Mouse (Mus musculus): ENCODE measurements around the gene Marveld3.

The Marveld3 gene

DNA sequence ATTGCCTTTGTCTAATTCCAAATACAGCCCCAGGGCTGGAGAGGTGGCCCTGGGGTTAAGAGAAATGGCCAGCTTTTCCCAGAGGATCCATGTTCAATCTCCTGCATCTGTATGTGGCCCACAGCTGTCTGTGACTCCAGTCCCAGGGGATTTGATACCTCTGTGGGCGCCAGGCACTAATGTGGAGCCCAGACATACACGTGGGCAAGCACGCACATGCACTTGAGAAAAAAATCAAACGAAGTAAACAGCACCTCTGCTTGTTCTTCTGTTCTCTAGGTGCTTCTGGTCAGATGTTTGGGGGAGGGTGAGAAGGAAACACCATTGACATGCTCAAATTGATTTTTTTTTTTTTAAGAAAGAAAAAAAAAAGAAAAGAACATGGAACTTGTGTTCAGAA lies 2.1 kb upstream of the Marveld3 start:
- no peak for DNase-seq (ENCODE audit: low spot score)

- DNase-seq (ENCODE audit: low spot score) = no peak
These were observed 1.4 kb upstream of the Marveld3 start for GRCm38 (mm10) chr8:109963421-109963820.

DNA sequence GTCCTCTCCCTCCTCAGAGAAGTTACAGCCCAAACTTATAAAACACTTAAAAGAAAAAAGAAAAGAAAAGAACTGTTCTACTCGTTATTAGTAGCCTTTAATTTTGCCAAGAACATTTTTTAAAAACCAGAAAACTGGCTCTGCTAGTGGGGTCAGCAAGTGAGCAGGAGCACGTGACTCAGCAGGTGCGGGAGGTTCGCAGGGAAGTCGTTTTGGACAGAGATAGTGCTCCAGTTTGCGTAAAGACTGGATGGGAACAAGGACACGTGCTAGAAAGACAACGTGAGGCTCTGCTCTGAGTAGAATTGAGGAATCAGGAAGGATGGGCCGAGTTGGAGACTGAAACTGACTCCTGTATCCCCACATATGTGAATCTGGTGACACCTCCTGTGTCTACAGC lies 893 bp upstream of the Marveld3 start:
- no peak for DNase-seq (ENCODE audit: low spot score)

DNA sequence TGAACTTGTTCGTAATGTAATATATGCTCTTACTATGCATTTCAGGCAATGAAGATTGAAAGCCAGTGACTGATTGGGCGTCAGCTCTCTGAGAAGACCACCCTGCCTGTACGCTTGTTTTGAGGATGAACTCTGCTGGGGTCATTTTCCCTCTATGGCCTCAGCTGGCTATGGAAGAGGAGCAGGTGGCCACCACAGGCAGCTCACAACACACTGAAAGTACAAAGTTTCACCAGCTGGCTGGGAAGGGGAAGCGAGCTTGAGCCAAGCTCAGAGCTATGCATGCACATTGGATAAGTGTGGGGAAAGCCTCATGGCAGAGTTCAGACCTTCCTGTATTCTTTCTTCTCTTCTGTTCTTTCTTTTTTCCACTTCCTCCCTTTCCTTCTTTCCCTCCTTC lies 2.9 kb downstream of the Marveld3 start:
- no peak for DNase-seq (ENCODE audit: low spot score)

DNA sequence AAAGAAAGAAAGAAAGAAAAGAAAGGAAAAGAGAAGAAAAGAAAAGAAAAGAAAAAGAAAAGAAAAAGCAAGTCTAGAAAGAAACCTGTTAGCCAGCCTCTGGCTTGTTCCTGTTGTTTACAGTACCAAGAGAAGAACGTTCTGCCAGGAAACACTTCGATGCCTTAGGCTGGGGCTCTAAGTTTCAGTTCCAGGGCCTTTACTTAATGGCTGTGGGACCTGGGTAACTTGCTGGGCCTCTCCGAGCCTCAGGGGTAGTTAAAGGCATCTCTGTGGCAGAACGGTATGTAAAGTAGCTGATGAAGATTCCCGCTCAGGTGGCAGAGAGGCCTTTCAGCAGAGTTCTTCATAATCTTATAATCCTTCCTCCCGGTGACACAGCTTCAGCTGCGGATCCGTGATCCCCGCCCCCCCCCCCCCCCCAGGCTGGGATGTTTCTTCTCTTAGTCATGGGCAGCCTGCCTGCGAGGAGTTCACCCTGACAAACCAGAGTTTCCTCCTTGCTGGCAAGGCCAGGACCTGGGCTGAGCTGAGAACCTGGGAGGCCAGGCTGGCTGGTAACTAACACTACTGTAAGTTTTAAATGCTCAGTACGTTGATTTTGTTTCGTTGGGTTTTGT lies 3.9 kb downstream of the Marveld3 start:
- DNase-seq (ENCODE audit: low spot score) = no peak

DNA sequence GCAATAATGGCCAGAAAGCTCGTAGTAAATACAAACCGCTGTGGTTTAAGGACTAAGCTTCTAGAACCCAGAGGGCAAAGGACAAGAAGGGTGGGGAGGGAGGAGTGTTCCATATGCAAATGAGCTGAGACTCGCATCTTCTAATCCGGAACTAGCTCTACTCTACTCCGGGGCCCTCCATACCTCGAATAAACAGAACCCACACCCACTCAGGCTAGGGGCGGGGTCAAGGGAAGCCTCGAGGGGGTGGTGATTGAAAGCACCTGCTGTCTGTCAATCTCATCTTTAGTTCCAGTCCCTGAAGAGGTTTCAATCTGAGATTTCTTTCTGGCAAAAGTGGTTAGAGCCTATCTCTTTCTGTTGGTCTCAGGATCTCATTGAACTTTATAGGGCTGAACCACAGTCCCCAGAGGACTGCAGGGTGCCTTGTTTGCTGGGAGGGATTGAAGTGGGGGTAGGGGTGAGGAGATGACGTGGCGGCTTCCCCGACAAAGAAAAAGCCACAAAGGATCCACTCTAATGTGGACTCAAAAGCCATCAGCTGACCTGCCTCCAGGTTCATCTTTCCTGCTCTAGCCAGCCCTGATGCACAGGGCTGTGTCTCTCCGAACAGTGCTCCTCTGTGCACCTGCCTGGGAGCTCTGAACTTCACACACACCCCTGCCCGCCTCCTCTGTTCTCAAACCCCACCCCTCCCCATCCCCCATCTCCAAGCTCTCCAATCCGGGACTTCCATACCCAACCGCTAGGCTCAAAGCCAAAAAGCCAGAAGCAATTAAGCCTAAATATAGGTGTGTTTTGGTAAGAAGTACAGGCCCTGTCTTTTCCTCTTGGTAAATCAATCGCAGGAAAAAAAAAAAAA lies 4.6 kb downstream of the Marveld3 start:
- DNase-seq (ENCODE audit: low spot score) = no peak

GRCm38 (mm10) chr8:109954486-109954948 lies 7.5 kb downstream of the Marveld3 start:
- DNase-seq (ENCODE audit: low spot score) = no peak

DNA sequence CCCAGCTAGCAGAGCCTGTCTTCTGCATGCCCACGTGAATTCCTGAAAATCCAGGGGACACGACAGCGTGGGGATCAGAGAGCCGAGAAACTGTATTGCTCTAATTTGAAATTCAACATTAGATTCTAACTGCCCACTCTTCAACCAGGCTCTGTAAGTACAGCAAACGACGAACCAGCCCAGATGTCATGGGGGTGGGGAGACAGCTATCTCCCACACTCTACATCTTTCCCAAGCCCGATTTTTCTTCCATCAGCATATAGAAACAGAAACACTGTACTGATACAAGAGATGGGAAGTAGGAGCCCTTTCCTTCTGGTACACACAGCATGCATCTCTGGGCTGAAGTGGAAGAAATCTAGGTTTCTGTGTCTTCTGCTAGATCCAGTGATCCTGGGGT lies 9.8 kb downstream of the Marveld3 start:
- DNase-seq (ENCODE audit: low spot score) = no peak

- no peak for DNase-seq (ENCODE audit: low spot score)
These were observed 13.8 kb downstream of the Marveld3 start for GRCm38 (mm10) chr8:109948285-109948564.

GRCm38 (mm10) chr8:109947447-109948284 lies 14.3 kb downstream of the Marveld3 start:
- DNase-seq (ENCODE audit: low spot score) = peak; percentile 68

DNA sequence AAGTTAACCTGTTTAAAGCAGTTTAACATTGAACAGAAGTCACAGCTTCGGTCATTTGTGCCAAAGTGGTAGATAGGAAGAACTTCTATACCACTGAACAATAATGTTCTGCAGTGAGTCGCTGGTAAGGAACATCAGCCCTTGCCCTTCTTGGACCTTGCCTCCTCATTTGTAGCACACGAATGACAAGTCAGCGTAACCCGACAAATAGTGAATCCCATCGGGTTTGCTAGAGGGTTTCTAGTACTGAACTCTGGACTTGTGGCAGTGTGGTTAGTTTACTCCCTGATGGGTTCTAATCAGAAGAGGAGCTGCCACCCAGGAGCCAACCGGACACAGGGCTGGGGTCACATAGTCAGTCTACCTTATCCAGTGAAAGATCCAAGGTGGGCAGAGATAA lies 15.7 kb downstream of the Marveld3 start:
- DNase-seq (ENCODE audit: low spot score) = no peak

- no peak for DNase-seq (ENCODE audit: low spot score)
These were observed 16.3 kb downstream of the Marveld3 start for GRCm38 (mm10) chr8:109945694-109946093.

DNA sequence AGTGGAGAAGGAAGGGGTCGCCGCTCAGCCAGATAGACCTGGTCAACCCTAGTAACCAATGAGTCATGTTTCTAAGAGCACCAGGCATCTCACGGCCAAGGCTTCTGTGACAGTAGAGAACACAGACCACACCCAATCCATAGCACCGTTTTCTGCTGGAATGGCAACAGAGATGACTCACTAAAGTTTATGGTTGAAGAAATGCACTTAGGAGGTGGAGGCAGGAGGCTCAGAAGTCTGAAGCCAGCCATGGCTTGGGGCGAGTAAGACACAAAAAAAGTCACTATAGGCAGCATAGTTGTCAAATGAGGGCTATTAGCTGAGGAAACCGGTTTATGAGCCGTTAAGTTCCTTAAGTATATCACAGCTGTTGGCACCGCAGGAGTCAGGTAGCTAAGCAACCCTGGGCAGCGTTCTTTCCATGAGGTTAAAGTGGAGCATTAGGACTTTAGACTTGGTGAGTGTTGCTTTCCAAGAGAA lies 16.8 kb downstream of the Marveld3 start:
- DNase-seq (ENCODE audit: low spot score) = no peak

- no peak for DNase-seq (ENCODE audit: low spot score)
These were observed 20.2 kb downstream of the Marveld3 start for GRCm38 (mm10) chr8:109941606-109942360.

DNA sequence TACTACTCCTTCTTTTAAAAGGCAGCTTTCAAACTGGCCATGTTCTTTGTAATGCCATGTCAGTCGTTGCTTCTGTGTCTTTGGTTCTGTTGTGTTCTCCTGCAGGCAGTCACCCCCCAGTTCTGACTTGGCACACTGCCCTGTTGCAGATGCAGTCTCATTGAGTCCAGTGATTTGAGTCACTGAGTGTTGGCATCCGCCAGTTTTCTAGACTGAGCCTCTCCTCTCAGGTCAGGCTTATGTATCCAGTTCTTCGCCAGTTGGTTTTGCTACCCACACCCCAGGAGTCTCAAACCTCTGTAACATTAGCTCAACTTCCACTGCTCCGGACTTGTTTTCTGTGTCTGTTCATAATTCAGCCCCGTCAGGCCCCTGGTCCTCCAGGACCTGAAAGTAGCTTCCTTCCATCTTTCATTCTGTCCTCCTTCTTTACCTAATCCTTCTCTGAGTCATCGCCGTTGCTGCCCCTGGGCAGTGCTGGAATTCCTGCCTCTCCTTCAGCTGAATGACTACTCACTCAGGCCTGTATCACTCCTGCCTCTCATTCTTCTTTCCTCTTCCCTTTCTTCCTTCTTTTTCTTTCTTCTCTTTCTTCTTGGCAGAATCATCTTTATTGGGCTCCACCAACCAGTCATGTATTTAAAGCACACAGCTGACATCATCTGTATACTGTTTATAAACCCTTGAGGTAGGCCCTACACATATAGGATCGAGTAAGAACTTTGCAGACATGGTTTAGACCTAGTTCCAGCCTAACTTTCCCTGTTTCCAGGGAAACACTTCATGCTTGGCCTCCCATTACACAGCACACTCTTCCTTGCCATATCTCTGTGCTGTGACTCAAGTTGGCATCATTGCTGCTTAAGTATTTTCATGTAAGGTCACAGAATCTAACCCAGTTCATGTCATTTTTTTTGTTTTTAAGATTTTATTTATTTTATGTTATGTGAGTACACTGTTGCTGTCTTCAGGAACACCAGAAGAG lies 41.3 kb downstream of the Marveld3 start:
- no peak for DNase-seq (ENCODE audit: low spot score)

DNA sequence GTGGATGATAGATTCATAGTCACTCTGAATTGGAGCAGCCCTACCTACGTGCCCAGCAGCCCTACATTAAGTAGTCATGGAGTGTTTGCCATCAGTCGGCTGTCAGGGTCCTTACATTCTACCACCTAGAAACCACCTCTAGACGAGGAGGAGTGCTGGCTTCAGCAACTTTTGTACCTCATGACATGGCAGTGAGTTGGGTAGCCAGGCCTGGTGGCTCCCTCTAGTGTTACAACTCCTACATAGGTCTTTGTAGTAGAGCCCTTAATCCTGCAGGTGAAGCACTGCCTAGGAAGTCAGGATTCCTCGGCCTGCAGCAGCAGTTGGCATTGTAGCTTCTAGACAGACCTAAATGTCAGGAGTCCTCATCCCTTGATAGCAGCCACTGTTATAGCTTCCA lies 44.7 kb downstream of the Marveld3 start:
- peak; percentile 47 for DNase-seq (ENCODE audit: low spot score)

- DNase-seq (ENCODE audit: low spot score) = no peak
These were observed 54.6 kb downstream of the Marveld3 start for GRCm38 (mm10) chr8:109907376-109907775.

DNA sequence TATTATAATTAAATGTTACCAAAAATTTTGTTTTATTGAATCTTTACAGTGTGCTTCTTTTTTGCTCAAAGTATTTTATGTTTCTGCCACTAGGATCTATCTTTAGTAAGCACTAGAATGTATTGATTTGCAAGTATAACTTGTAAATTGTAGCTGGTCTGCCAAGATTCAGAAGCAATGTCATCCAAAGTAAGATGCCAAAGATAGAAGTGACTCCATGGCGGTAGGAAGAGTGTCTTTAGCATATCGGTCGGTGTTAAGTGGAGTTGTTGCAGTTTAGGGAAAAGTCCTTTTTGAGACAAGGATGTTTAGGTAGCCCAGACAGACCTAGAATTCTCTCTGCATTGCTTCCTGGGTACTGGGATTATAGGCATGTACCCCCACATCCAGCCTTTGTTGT lies 55.1 kb downstream of the Marveld3 start:
- DNase-seq (ENCODE audit: low spot score) = no peak

DNA sequence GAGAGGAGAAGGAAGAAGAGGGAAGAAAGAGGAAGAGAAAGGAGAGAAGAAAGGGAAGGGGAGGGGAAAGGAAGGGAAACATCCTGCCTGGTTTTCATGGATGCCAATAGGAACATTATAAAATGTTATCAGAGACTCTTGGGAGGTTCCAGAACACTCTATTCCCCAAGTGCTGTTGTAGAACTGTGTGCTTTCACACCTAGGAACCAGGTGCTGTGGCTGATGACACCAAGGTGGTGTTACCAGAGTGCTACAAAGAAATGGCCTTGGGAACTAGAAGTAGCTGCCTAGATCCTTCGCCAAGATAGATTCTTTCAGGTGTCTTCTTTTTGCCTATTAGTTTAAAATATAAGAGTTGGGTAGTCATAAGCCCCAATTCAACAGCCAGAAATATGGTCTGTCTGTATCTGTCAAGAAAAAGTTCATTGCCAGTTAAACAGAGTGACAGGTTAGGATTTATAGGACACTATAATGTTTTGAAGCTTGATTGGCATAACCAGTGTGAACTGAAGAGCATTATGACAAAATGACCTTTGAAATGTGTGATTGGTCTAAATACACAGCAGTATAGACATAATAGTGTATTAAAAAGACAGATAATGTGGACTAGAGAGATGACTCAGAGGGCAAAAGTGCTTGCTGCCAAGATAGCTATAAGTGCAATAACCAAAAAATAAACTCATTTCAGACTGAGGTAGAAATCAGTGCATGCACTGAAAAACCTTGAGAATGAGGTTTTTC lies 56.9 kb downstream of the Marveld3 start:
- DNase-seq (ENCODE audit: low spot score) = no peak

DNA sequence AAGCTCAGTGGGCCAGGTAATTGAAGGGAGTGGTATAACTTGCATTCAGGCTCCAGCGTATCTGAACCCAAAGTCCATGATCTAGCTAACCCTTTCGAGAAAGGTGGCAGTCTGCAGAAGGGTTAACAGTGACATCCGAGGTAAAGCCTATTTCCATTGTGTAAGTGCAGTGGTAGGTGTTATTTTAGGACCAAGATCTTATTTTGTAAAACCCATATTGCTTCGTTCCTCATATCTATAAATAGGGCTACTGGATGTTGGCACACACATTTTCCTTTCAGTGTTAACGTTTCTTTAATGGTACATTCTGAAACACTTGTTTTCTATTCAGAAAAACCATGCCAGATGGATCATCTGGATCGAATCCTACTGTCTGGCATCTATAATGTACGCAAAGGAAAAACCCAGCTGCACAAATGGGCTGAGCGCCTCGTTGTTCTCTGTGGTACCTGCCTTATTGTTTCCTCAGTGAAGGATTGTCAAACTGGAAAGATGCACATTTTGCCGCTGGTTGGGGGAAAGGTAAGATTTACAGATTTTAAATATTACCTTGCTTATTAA lies 58.0 kb downstream of the Marveld3 start:
- no peak for DNase-seq (ENCODE audit: low spot score)

Data from testis, postnatal 10 days (tissue).